Mouse (Mus musculus) fat pad, adult 2 months (tissue): ENCODE measurements around the gene Myl6.
"Not testable (repeated sequence)": the region's sequence is repeated elsewhere in the genome, so short reads cannot be mapped to it uniquely, and the experiment has no call there.

ENCODE experiments used
- DNase-seq: peaks from one replicate; pipeline ENCODE4 v3.0.0-alpha.2; 2011; ENCODE audit warnings: low read depth, low spot score; ENCODE audit errors: extremely low read depth

Gene Myl6

GRCm38 (mm10) chr10:128510301-128510700 lies 16.4 kb upstream of the Myl6 start:
- DNase-seq = no peak

DNA sequence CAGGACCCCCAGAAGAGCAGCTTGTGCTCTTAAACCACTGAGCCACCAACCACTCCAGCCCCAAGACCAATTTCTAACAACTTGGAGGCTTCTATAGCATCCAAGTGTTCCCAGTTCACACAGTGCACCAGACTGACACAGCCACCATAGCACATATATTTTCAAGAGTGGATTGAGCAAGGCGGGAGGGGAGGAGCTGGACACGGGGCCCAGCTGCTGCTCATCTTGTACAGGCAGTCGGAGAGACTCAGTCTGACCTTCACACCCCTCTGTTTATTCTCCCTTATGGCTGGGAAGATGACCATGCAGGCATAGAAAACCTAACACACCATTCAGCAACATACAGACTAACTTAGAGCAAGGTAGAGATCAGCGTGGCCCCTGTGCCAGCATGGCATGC lies 15.9 kb upstream of the Myl6 start:
- no peak for DNase-seq

DNA sequence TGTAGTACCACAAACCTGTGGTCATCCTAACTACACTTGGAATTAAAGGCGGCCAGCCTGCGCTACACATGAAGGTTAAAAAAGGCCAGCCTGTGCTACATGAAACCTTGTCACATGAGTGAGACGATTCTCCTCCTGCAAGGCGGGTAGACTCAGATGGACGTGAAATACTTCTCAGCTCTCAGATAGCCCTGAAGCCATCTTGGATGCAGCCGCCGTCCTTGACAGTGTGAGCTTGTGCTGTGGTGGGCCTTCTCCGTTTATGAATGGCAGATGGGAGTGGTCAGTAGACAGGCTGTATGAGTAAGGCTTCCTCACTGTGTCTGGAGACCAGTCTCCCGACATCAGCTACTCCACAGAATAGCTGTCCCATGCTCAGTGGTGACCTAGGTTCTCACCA lies 15.3 kb upstream of the Myl6 start:
- DNase-seq = no peak

DNA sequence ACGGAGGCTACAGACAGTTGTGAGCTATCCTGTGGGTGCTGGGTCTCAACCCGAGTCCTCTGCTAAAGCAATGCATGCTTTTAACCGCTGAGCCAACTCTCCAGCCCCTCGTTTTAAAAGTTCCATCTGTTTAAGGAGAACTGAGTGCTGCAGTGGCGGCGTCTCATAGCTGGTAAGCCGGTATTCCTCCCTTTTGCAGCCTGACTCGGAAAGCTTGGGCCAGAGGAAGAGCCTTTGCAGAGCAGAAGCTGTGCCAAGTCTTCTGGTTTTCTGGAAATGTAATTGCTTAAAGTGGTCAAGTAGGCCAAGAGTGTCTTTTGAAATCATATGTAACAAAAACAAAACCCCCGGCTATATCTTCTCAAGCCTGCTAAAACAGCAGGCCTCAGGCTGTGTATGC lies 14.3 kb upstream of the Myl6 start:
- DNase-seq = no peak

GRCm38 (mm10) chr10:128505974-128506373 lies 12.0 kb upstream of the Myl6 start:
- no peak for DNase-seq

DNA sequence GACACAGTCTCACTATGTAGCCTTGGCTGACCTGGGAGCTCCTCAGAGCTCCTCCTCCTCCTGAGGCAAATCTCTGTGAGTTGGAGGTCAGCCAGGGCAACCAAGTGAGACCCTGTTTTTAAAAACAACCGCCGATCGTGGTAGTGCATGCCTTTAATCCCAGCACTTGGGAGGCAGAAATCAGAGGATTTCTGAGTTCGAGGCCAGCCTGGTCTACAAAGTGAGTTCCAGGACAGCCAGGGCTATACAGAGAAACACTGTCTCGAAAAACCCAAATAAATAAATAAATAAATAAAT lies 11.4 kb upstream of the Myl6 start:
- DNase-seq = not testable (repeated sequence)

DNA sequence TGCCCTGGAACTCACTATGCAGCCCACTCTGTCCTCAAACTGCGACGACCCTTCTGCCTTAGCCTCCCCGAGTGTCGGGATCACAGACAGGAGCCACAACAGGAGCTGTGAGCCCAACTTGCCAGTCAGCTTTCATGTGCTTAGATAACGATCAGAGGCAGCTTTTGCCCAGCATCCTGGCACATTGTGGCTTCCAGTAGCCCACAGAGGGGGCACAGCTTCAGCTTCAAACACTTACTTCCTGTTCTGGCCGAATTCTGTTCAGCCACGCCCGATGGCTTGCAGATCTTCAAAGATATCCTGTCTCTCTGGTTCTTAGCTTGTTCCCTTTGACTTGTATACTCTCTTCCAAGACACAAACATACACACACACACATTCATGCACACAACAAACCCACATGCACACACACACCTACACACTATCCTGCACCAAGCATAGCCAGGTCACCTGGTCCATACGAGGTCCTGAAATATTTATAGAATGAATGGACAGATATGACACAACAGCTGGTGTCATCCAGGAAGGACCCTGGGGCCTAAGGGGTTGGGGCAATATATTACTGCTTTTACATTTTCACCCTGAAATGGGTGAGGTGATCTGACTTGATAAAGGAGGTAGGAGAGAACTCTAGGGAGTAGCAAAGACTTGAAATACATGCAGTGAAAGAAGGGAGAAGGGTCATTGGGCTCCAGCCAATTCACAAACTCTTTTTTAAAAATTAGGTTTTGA lies 10.9 kb upstream of the Myl6 start:
- DNase-seq = no peak

- no peak for DNase-seq
Observed at GRCm38 (mm10) chr10:128504012-128504411, 10.1 kb upstream of the Myl6 start.

- no peak for DNase-seq
Observed at GRCm38 (mm10) chr10:128503532-128503931, 9.6 kb upstream of the Myl6 start.

GRCm38 (mm10) chr10:128502341-128502740 lies 8.4 kb upstream of the Myl6 start:
- DNase-seq = no peak

DNA sequence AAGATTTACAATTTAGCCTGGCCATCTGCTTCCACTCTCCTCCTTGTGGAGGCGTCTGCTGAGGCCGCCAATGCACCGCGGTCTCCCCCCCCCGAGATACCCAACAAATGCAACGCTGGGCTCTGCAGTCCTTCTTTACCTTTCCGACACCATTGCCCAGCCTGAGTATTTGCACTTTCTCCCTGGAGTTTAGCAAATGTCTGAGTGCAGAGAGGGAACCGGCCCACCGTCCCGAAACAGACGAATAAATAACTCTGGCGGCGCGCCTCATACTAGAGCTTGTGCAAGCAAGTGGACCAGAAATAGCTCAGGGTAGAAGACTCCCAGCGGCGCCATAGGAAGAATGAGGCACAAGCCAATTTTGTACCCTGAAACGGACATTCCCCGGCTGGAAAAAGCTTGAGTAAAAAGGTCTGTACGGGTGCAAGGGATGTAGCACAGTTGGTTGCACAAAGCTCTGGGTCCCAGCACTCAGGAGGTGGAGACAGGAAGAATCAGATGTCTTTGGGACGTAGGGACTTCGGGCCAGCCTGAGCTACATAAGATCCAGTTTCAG lies 5.2 kb upstream of the Myl6 start:
- no peak for DNase-seq

DNA sequence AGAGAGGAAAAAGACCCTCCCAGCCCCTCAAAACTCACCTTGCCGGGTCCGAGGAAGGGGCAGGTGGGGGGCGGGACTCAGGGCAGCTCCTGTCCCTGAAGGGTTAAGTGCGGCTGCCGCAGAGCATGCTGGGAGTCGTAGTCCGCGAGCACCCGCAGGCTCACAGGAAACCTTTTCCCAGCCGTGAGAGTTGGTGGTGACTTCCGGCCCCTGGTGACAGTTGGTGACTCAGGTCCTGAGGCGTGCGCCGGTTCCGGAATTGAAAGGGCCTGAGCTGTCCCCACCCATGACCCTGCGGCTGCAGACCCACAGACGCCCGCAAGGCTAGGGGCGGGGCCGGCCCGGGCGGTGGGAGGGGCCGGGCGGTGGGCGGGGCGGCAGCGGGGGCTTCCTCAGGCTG lies 4.6 kb upstream of the Myl6 start, which contains the start of gene Myl6b:
Myl6b (minus strand) TSS at position 96 of the 400 bp plus-strand sequence.
- DNase-seq = peak; percentile 45

DNA sequence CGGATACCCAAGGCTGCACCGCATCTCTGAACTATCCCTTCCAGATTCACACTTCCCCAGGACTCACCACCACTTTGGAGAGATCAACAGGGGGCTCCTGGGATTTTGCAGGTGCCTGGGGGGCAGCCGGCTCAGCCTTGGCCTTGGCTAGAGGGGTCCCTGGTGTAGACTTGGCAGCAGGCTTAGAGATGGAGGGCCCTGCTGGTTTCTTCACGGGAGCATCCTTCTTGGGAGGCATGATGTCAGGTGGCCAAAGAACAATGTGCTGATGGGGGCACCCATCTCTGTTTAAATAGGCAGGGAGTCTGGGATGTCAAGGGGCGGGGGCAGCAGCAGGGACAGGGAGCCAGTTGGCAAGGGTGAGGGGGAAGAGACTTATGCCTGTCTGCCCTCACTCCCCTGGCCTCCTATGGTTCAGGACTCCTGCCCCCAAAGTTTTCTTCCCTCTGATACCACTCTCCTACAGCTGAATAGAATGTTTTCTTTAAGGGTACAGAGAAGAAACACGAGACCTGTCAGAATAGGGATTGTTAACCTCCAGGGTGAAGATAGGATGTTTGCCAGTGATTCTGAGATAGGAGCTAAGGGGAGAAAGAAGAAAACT lies 3.3 kb upstream of the Myl6 start:
- DNase-seq = no peak

DNA sequence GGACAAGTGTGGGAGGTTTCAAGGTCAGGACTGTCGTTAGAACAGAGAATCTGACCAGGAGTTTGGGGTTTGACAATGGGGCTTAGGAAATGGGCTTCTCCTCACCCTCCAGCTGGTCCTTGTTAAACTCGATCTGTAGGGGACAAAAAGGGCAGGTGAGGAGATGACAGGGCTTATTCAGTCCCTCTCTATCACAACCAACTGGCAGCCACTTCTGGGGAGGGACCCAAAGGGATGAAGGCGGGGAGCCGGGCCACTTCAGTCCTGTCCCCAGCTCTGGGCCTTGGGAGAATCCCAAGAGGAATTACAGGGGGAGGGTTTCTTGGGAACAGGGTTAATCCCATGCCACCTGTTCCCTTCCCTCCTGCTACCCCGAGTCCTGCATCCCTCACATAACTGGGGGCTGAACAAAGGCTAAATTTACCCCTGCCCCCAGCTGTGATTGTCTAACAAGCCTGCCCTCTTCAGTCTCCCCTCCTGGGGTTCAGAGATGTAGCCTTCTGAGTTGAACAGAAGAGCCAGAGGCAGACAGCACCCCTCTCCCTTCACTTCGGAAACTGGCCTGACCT lies 2.6 kb upstream of the Myl6 start:
- no peak for DNase-seq

DNA sequence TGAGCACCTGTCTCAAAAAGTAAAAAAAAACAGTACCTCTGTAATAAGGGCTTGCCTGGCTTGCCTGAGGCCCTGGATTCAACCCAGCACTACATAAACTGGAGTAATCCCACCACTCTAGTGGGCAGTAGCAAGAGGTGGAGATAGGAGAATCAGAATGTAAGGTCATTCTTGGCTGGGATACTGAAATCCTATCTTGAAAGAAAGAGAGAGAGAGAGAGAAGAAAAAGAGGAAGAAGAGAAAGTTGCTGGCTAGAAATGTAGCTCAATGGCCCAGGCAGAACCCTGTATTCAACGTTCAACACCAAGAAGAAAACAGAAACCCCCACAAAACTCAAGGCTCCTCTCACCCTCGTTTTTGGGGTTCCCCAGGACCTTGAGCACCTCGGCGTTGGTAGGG lies 2.0 kb upstream of the Myl6 start:
- no peak for DNase-seq

DNA sequence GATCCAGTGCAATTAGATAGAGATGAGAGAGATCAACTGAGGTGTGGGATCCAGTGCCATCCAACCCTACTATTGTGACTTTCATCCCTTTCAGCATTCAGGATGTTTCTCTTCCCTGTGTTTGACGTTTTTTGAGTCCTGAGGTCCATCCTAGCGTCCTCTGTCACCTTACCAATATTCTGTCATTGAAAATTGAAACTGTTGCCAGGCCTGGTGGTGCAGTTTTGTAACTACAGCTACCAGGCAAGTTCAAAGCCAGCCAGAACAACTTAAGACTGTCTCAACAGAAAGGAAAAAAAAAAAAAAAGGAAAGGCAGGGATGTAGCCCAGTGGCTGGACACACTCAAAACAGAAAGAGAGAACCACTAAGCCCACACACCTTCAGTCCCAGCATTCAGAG lies 1.3 kb upstream of the Myl6 start:
- DNase-seq = no peak

DNA sequence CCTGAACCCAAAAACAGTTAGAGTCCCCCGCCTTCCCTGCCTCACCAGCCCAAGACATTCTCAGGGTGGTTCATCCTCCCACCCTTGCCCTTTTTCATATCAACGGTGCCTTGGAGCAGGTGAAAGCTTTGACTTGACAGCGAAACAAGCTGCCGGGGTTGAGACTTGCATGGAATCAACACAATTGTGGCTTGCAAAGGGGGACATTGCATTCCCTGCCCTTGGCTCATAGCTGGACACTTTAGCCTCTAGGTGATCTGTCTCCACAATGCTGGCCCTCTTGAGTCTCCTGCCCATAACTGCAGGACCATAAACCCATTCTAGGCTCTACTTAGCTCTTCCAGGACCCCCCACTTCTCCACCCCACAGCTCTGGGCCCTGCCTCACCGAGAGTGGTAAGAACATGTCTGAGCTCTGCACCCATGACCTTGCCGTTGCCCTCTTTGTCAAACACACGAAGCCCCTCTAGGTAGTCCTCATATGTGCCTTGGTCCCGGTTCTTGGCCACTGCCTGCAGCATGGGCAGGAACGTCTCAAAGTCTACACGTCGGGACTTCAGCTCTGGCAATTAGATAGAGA lies 811 bp upstream of the Myl6 start:
- DNase-seq = no peak

DNA sequence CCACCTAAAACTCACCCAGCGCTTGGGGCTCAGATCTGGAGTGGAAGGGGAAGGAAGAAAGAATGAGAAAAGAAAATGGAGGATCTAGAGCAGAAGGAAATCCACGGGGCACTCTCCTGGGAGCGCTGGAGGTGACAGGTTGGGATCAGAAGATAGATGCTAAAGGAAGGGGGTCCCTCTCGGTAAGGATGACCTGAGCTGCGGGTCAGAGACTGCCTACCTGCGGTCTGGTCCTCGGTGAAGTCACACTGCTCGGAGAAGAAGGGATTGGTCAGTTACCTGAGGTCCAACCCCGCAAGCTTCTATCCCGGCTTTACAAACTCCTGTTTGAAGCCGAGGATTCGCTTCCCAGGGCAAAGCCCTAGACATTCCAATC lies 638 bp downstream of the Myl6 start:
- no peak for DNase-seq

- no peak for DNase-seq
Observed at GRCm38 (mm10) chr10:128492633-128493311, 1.2 kb downstream of the Myl6 start.

GRCm38 (mm10) chr10:128492051-128492450 lies 1.9 kb downstream of the Myl6 start:
- not testable (repeated sequence) for DNase-seq

GRCm38 (mm10) chr10:128491495-128491894 lies 2.5 kb downstream of the Myl6 start:
- DNase-seq = no peak
